9 mouse cellular contexts compared by ENCODE assay signal in the genomic region with DNA sequence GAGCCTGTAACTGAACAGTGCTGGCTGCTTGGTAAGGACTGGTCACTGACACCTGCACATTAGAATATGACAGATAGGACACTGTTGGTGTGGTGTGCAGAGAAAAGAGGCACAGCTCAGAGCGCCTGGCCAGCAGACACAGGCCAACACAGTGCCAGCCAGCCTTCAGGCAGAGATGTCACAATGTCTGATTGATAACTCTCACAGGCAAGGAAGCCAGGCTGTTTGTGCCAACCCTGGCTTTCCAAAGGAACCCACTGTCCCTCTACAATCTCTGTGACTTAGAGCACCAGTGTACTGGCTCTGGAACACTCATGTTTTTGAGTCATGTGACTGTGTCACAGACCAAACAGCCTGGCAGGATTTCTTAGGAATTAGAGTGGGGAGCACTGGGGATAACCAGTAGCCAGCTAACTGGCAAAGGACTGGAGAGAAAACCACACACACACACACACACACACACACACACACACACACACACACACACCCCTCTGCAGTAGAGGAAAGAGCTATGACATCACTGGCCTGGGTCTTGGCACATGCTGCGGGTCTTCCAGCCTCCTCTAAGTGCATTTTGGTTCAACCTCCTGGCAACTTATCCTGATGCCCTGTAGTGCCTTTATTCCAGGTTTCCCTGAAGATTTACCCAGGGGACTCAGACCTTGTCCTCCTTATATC.
DNase-seq lines count a peak whose midpoint lies in the region; ATAC-seq and TF ChIP-seq lines count a peak whose summit lies in the region.
"Had no signal": no experiment of that assay in that cellular context is flagged by ENCODE, and none has a peak within 500 bp of the region (broad histone marks: within the 10 kb centered on the region; RNA-seq: fewer than 3 reads in every experiment).

No protein-coding gene starts in this region.

- WGBS in heart, embryonic 12.5 days = 77% methylated on average over 2 of the region's 2 CpGs
- 78% methylated on average over 2 of the region's 2 CpGs for WGBS in kidney, embryonic 16.5 days

- H3K27me3 ChIP-seq in heart, embryonic 12.5 days (replicated peaks) = no peaks in the 10 kb centered on the region
- H3K27me3 ChIP-seq in kidney, embryonic 16.5 days (ENCODE audit: insufficient read depth, low read length) = no peaks in the 10 kb centered on the region

- H3K4me3 ChIP-seq in heart, embryonic 12.5 days = no peak overlapping the region
- no peak overlapping the region for H3K4me3 ChIP-seq in ES-E14 (ENCODE audit: insufficient read depth in 1 of 2, low read depth in 1 of 2, low read length in 2 of 2, poor library complexity in 1 of 2, severe bottlenecking in 1 of 2)
- no peak overlapping the region for H3K4me3 ChIP-seq in kidney, embryonic 16.5 days (ENCODE audit: low read length)

- H3K27ac ChIP-seq in heart, embryonic 12.5 days (ENCODE audit: poor library complexity, severe bottlenecking) = no peak overlapping the region
- peak overlapping the region; percentile 30; the same call in 1 of the 2 replicates for H3K27ac ChIP-seq in ES-E14 (ENCODE audit: insufficient read depth, low read depth, low read length, poor library complexity, severe bottlenecking)
- no peak overlapping the region for H3K27ac ChIP-seq in kidney, embryonic 16.5 days (ENCODE audit: low read length)
- H3K27ac ChIP-seq: liver, embryonic 14.5 days had no signal

- ATAC-seq in heart, embryonic 12.5 days (ENCODE audit: insufficient number of reproducible peaks, low FRiP score) = no peak; the same call in 1 of the 2 replicates
- no peak for ATAC-seq in kidney, embryonic 16.5 days (ENCODE audit: low FRiP score, low TSS enrichment)

- peaks cover 5% of the 10 kb centered on the region for H3K4me1 ChIP-seq in heart, embryonic 12.5 days (replicated peaks)
- peaks cover 14 to 32% of the 10 kb centered on the region in 2 experiments for H3K4me1 ChIP-seq in ES-E14 (ENCODE audit: control insufficient read depth in 2 of 2, insufficient read depth in 2 of 2, low read length in 2 of 2, poor library complexity in 1 of 2)
- H3K4me1 ChIP-seq in kidney, embryonic 16.5 days (ENCODE audit: insufficient read depth, low read length) = no peaks in the 10 kb centered on the region

- H3K9me3 ChIP-seq in heart, embryonic 12.5 days (replicated peaks) = no peaks in the 10 kb centered on the region
- H3K9me3 ChIP-seq in ES-E14 (ENCODE audit: control insufficient read depth, insufficient read depth, low read depth, low read length) = no peaks in the 10 kb centered on the region
- H3K9me3 ChIP-seq in kidney, embryonic 16.5 days (ENCODE audit: low read length) = no peaks in the 10 kb centered on the region

- no peaks in the 10 kb centered on the region for H3K36me3 ChIP-seq in heart, embryonic 12.5 days
- no peaks in the 10 kb centered on the region; the same call in 1 of the 2 replicates for H3K36me3 ChIP-seq in ES-E14 (ENCODE audit: control insufficient read depth, insufficient read depth, low read length, poor library complexity, severe bottlenecking)
- H3K36me3 ChIP-seq in kidney, embryonic 16.5 days (ENCODE audit: insufficient read depth, low read length) = no peaks in the 10 kb centered on the region

- in situ Hi-C loops in ES-E14 (cut with MboI; ENCODE audit: low sequenced_read_pairs in 2 of 2, unreplicated experiment in 2 of 2) = no loop called here

- H3K4me2 ChIP-seq in heart, embryonic 12.5 days = no peak overlapping the region
- no peak overlapping the region for H3K4me2 ChIP-seq in kidney, embryonic 16.5 days (replicated peaks; ENCODE audit: low read depth, low read length)

- peak; percentile 19 for DNase-seq in heart, adult 8-10 months (ENCODE audit: low spot score)
- no peak for DNase-seq in ES-E14 (ENCODE audit: low read depth, low spot score)
- DNase-seq in brain, adult 2 months (ENCODE audit: low read depth, low spot score) = peak; percentile 87
- DNase-seq in layer of hippocampus, adult 9-10 months (ENCODE audit: low spot score) = peak; percentile 26
- DNase-seq in thymus, postnatal 0 days (ENCODE audit: low spot score) = no peak
- no peak for DNase-seq in thymus, postnatal 36 days

- H3K9ac ChIP-seq in heart, embryonic 12.5 days = no peak overlapping the region
- H3K9ac ChIP-seq in ES-E14 (ENCODE audit: insufficient read depth, low read depth, low read length, poor library complexity, severe bottlenecking) = no peak overlapping the region
- H3K9ac ChIP-seq in kidney, embryonic 16.5 days (replicated peaks; ENCODE audit: low read length) = no peak overlapping the region
- H3K9ac ChIP-seq: liver, embryonic 14.5 days had no signal

TF ChIP-seq in ES-E14, 5 proteins besides CTCF, POLR2A, EP300 and RAD21:
- TF ChIP-seq MAFK (IDR thresholded peaks at IDR 0.05; ENCODE audit: insufficient read depth, low read depth, low read length) (no peak), ZC3H11A (IDR thresholded peaks at IDR 0.05; ENCODE audit: borderline replicate concordance, low read depth, low read length) (no peak), ZNF384 (IDR thresholded peaks at IDR 0.05; ENCODE audit: low read depth, low read length) (no peak), CHD2 (IDR thresholded peaks at IDR 0.05; ENCODE audit: low read depth, low read length) (no peak)
TF ChIP-seq in ES-E14: peak in this region for 0.

Comparison
In these comparisons a context has a peak if more than half of its experiments do, and no peak if none do; other contexts are left out.
1. DNase-seq: peak in heart, adult 8-10 months (single experiment), brain, adult 2 months (single experiment) and layer of hippocampus, adult 9-10 months (single experiment); none in ES-E14 (single experiment), thymus, postnatal 0 days (single experiment) and thymus, postnatal 36 days (0 of 2).